Mouse (Mus musculus): ENCODE data around the gene Erich3. TPM values are rescaled to one million over a fixed set of nuclear protein-coding genes. Genes with fewer than 3 reads are reported as not detected.

Gene Erich3
- polyA plus RNA-seq, 1 experiment from 2014 or later: 2.2 TPM

GRCm38 (mm10) chr3:154816231-154816630, 152.6 kb downstream of the Erich3 start:
- H3K4me2 ChIP-seq (replicated peaks): no peak overlapping the region
- no peaks in the 10 kb centered on the region for H3K9me3 ChIP-seq
- H3K27me3 ChIP-seq: no peaks in the 10 kb centered on the region
- no peak overlapping the region for H3K4me3 ChIP-seq (replicated peaks)
- no peaks in the 10 kb centered on the region for H3K36me3 ChIP-seq
- no peak for ATAC-seq
- no peak overlapping the region for H3K9ac ChIP-seq (replicated peaks)
- peaks cover 29% of the 10 kb centered on the region for H3K4me1 ChIP-seq (replicated peaks)
- WGBS: 66% methylated on average over 3 of the region's 3 CpGs
- peak overlapping the region; percentile 80 for H3K27ac ChIP-seq

- Histone ChIP-seq H3K27me3 (no peaks in the 10 kb centered on the region), H3K9me3 (no peaks in the 10 kb centered on the region), H3K4me2 (replicated peaks) (peak overlapping the region; percentile 52), H3K4me3 (replicated peaks) (peak overlapping the region; percentile 31), H3K9ac (replicated peaks) (peak overlapping the region; percentile 55), H3K4me1 (replicated peaks) (peaks cover 22% of the 10 kb centered on the region), H3K36me3 (no peaks in the 10 kb centered on the region), H3K27ac (peak overlapping the region; percentile 80)
- ATAC-seq: peak; percentile 94
- WGBS: 15% methylated on average over 19 of the region's 19 CpGs
These were observed 153.4 kb downstream of the Erich3 start for GRCm38 (mm10) chr3:154816801-154817625.

Other genes starting within 250 kb of the Erich3 start
- gene Cryz, start 67.1 kb upstream of the Erich3 start, polyA plus RNA-seq (2015; fragmentation: Nextera tagmentation; extraction: Ambion mirVana): 12.5 and 13.4 TPM in 2 replicates
- gene Tyw3, start 66.8 kb upstream of the Erich3 start, polyA plus RNA-seq (2015; fragmentation: Nextera tagmentation; extraction: Ambion mirVana): 11.3 and 14.5 TPM in 2 replicates

Data from midbrain, embryonic 13.5 days (tissue).